Mouse (Mus musculus) brain, embryonic 14.5 days (tissue): Measurements from ENCODE around the gene Ankrd66. TPM values are rescaled to one million over a fixed set of nuclear protein-coding genes. Genes with fewer than 3 reads are reported as not detected.
"Not testable (repeated sequence)": the region's sequence is repeated elsewhere in the genome, so short reads cannot be mapped to it uniquely, and the experiment has no call there.

Experiments used
- DNase-seq: peaks from one replicate; pipeline ENCODE4 v3.0.0-alpha.2; 2011; ENCODE audit warnings: low read depth
- CTCF ChIP-seq: fragments of 200-500 bp; IDR thresholded peaks from 2 replicates; pipeline ENCODE4 v1.5.1; 2012; ENCODE audit warnings: inconsistent platforms, mild to moderate bottlenecking, moderate library complexity, borderline replicate concordance; ENCODE audit not compliant: insufficient read depth, insufficient read length; ENCODE audit errors: extremely low read depth
- POLR2A ChIP-seq: fragments of 200-500 bp; IDR thresholded peaks from 2 replicates; pipeline ENCODE4 v1.6.1; 2012; ENCODE audit warnings: mild to moderate bottlenecking, inconsistent platforms, borderline replicate concordance; ENCODE audit not compliant: poor library complexity, insufficient read depth, insufficient read length, severe bottlenecking; ENCODE audit errors: extremely low read depth
- polyA plus RNA-seq: library from polyadenylated mRNA; depleted of rRNA; stranded (reverse); fragments of >200 nt; gene quantifications from 2 replicates; pipeline ENCODE4 v1.2.3, GENCODE M21; 2012

The Ankrd66 gene
- polyA plus RNA-seq, 1 experiment = 0.82 TPM

DNA sequence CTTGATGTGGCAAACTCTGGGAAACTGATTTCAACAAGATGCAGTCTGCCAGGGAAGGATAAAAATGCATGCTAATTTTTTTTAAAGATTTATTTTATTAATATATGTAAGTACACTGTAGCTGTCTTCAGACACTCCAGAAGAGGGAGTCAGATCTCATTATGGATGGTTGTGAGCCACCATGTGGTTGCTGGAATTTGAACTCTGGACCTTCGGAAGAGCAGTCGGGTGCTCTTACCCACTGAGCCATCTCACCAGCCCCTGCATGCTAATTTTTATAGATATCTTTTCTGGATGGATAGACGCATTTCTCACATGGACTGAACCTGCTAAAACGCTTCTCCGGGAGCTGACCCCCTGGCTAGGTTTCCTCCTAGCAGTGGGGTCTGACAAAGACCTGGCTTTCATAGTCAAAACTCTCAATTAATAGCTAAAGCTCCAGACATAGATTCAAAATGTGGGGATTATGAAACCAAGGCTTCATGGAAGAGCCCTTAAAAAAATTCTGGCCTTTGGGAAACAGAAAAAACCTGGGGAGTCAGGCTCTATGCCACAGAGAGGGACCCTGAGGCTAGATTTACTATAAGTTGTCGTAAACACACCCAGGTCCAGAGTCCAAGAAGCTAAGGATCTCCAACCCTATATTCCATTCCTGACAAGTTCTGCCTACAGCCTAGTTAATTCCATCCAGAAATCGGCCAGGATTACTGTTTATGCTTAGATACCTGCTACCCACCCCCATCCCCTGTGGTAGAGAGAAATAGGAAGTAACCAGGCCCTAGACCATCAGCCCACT, 20.0 kb upstream of the Ankrd66 start:
- DNase-seq = no peak
- no peak for TF ChIP-seq POLR2A
- TF ChIP-seq CTCF = no peak

DNA sequence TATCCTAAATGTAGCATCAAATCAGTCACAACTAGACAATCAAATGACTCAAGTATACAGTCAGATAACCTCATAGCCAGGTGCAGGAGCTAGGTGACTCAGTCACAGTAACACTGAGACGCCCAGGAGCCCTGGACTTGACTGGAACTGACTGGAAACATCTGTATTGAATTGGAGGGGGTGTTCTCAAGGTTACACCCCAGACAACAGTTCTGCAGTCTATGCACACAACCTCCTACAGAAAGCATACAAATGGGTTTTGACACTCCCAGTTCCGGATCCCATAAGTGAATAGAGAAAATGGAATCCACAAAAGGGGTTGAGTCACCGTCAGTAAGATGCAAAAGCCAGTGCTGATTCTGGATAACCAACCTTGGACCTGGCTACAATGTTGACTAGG, 15.2 kb upstream of the Ankrd66 start:
- TF ChIP-seq CTCF (no peak), POLR2A (no peak)
- no peak for DNase-seq

DNA sequence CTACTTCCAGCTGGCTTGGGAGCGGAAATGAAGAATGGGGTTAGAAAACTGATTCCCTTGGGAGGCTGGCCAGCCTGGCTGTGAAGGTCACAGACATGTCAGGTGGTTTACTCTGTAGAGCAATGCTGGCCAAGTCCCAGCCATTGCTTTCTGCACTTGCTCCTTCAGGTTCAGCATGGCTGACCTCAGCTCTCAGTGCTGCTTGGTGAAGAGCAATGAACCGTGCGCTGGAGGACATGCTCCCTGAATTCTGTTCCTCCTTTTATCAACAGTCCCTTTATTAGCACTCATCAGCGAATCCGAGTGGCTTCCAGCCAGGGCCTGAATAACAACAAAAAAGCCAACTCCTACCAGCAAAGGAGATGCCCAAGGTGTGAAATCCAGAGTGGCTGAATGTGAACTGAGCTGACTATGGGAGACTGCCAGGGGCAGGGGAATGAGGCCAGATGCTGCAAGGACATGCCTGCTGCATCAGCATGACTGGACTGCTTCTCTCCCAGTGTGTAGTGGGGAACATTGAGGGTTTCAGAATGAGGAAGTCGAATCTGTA, 14.2 kb upstream of the Ankrd66 start:
- DNase-seq = peak; percentile 74
- TF ChIP-seq POLR2A (no peak), CTCF (no peak)

DNA sequence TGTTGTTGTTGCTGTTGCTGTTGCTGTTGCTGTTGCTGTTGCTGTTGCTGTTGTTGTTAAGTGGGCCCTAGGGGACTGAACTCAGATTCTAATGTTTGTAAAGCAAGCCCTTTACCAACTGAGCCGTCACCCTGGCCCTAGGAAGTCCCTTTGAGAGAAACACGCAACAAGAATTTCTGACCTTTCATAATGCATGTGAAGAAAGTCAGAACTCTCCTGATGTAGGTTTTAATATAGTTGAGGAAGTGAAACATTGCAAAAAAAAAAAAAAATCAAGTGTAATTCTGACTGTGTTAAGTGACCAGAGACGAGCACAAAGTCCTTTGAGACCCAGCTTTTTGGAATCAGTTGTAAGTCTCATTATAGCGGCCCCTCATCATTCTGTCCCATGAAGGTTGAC, 13.7 kb upstream of the Ankrd66 start:
- no peak for TF ChIP-seq POLR2A
- DNase-seq = no peak

DNA sequence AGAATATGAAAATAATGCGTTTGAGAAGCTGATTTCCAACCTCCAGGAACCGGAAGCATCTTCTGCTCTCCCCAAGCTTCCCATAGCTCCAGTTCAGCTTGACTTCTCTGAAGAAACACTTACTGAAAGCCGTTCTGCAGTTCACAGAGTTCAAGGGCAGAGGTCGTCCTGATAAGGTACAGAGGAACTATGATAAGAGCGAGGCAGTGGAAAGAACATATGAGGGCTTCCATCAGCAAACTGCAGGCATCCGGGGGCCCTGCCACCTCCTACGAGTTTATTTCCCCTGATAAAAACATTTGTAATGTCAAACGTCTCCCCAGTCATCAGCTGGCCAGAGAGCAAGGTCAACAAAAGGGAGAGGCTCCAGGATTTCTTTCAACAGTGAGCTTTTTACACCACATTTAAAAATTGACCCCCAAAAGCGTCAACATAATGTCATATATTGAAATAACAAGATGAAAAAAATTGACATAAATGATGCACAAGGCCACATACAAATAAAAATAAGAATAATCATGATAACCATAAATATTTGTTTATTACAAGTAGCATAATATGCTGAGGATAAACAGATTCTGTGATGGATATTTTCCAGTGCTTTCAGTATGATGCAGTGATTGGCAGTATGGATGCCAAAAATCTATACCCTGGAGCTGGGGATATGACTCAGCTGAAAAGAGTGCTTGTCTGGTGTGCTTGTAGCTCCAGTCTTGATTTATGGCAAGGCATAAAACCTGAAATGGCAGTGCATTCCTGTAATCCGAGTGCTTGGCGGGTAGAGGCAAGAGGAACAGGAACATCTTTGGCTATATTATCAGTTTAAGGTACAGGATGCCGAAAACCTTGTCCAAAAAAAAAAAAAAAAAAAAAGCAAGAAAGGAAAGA, 11.3 kb upstream of the Ankrd66 start:
- TF ChIP-seq POLR2A (no peak), CTCF (no peak)
- no peak for DNase-seq

DNA sequence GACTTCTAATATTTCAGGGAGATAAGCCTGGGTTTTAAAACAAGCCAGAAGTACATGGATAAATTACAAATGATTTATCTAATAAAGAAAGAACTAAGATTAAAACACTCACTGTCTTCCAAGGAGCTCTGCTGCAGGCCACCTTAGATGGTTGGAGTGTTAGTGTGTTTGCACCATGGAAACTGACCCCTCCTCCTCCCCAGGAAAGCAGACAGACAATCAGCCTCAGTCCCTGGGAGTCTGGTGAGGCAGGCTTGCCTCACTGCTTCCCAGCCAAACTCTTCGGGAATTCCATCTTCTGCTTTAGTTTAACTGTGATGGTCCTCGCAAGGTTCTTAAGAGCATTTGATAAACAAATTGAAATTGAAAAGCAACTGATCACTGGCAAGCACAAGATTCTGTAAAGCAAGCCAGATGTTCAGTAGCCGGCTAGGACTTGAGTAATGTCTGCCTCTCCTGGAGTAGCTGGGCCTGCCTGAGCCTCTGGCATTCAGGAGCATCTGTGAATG, 7.7 kb upstream of the Ankrd66 start:
- DNase-seq = peak; percentile 20
- TF ChIP-seq CTCF (no peak), POLR2A (no peak)

DNA sequence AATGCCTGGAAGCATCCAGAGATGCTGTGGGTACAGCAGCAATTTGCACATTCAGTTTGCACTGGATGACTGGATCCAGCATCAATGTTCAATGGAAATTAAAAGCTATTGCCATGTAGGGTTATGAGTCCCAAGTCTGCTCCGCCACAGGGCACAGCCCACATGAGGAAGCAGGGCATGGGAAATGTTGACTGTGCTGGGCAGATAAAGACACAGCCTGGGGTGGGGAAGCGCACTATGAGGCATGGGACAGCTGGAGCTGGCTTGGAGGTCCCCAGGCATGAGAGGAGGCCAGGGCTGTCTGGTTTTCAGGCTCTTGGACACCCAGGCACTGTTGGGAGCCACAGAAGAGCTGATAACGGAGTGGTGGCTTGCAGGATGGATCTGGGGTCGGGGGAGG, 601 bp upstream of the Ankrd66 start:
- no peak for DNase-seq
- TF ChIP-seq POLR2A = no peak
- TF ChIP-seq CTCF = no peak

DNA sequence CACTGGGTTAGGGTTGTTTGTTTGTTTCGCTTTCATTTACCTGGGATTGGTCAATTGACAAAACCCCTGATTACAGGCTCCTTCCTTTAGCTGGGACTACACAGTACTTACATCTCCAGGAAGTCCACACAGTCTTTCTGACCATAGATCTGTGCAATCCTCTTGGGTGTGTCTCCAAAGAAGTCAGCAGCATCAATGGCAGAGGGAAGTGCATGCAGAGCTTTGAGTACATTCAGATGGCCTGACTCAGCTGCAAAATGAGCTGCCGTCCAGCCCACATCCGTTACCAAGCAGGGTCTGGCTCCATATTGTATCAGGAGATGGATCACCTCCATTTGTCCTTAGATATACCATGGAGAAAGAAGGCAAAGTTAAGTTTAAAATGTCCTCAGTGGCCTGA, 4.7 kb downstream of the Ankrd66 start:
- DNase-seq = no peak

DNA sequence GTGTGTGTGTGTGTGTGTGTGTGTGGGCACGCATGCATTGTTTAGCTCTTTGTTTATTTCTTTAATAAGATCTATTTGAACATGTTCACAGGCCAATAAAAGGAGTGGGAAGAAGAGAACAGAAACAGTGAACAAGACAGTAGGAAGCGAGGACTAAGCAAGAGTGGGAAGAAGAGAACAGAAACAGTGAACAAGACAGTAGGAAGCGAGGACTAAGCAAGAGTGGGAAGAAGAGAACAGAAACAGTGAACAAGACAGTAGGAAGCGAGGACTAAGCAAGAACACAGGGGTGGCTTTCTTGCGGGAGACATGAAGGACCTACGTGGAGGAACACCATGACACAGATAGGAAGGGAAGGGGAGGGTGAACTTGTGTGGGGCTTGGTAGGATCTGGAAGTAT, 6.6 kb downstream of the Ankrd66 start:
- not testable (repeated sequence) for DNase-seq

More for the DNA sequence above, 4.7 kb downstream of the Ankrd66 start:
- TF ChIP-seq CTCF = no peak
- no peak for TF ChIP-seq POLR2A

DNA sequence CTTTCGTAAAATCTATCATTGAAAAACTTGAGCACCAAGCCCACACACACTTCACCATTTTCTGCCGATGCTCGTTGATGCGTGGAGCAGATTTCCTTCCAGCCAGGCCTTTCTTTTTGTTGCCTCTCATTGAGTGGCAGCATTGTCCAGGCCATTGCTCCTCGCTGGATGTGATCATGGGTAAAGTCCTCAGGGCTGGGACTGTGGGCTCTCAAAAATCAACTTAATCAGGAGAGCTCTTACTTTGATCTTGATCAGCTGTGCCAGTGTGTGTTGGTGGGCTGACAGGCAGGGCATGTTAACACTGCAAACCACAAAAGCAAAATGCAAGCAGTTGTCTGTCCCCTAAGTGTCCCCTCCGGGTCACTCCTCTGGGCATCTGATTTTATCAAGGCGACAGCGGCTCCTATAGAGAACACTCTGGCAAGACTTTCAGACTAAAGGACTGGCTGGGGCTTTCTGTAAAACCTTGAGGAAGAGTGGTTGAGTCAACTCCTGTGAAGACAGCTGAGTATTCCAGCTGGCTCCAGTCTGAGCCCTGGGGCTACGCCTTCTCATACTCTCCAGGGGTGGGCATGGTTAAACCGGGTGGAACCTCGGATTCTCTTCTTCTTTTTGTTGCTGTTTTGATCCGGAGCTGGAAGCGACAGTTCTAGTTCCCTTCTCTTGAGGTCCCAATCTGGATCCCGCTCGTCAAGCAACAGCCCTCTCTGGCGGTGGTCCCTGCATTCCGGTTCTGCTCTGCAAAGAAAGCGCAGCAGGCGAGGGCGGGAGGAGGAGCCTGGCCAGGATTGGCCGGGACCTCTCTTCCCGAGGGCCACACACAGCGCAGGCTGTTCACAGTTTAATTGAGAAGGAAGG, 8.8 kb downstream of the Ankrd66 start:
- TF ChIP-seq CTCF (peak; percentile 22; the same call in 1 of the 2 replicates), POLR2A (no peak)
- DNase-seq = peak; percentile 82

DNA sequence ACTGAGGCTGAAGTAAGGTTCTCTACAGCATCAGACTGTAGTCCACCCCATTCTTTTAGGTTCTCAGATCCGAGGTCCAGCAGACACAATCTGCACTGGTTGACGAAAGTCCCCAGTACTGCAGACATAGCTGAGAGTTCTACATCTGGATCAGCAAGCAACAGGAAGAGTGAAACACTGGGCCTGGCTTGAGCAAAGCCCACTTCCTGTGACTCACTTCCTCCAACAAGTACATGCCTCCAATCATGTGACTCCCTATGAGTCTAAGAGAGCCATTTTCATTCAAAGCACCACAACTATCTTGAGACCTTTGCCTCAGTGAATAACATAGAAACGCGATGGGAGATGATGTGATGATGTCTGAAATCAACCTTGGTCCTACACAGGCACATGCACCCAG, 12.2 kb downstream of the Ankrd66 start:
- DNase-seq = no peak

More for the DNA sequence above, 12.2 kb downstream of the Ankrd66 start:
- no peak for TF ChIP-seq CTCF
- TF ChIP-seq POLR2A = no peak
